Mouse (Mus musculus) thymus, adult 2 months (tissue): ENCODE results near the gene Fam131a. TPM values are rescaled to one million over a fixed set of nuclear protein-coding genes. Genes with fewer than 3 reads are reported as not detected.

Experiments used
- DNase-seq: peaks from one replicate; pipeline ENCODE4 v3.0.0; 2021
- H3K27ac ChIP-seq: fragments of 200-500 bp; 2 replicates; pipeline ENCODE4 v1.5.1; 2012; ENCODE audit warnings: low read length, control low read depth; ENCODE audit not compliant: control insufficient read depth, insufficient read depth
- H3K27me3 ChIP-seq: fragments of 200-500 bp; 2 replicates; pipeline ENCODE4 v1.6.1; 2012; ENCODE audit warnings: mild to moderate bottlenecking, low read length, moderate library complexity, mixed read lengths; ENCODE audit not compliant: control insufficient read depth, insufficient read depth
- H3K36me3 ChIP-seq: fragments of 200-500 bp; 2 replicates; pipeline ENCODE4 v1.6.1; 2012; ENCODE audit warnings: mild to moderate bottlenecking, low read length, moderate library complexity; ENCODE audit not compliant: control insufficient read depth, insufficient read depth
- H3K4me1 ChIP-seq: fragments of 200-500 bp; replicated peaks from 2 replicates; pipeline ENCODE4 v1.6.1; 2012; ENCODE audit warnings: low read length; ENCODE audit not compliant: control insufficient read depth, insufficient read depth
- H3K4me3 ChIP-seq: fragments of 200-500 bp; 2 replicates; pipeline ENCODE4 v1.5.1; 2012; ENCODE audit warnings: mild to moderate bottlenecking, low read length, control low read depth, moderate library complexity; ENCODE audit not compliant: control insufficient read depth, insufficient read depth
- CTCF ChIP-seq: fragments of 200-500 bp; IDR thresholded peaks from 2 replicates; pipeline ENCODE4 v1.5.1; 2012; ENCODE audit warnings: mild to moderate bottlenecking, control low read depth, low read length, moderate library complexity, borderline replicate concordance; ENCODE audit not compliant: control insufficient read depth, poor library complexity, insufficient read depth; ENCODE audit errors: extremely low read depth
- POLR2A ChIP-seq: fragments of 200-500 bp; IDR thresholded peaks from 2 replicates; pipeline ENCODE4 v1.6.1; 2012; ENCODE audit warnings: mild to moderate bottlenecking, low read length, control low read depth, moderate library complexity; ENCODE audit not compliant: control insufficient read depth, poor library complexity, insufficient read depth; ENCODE audit errors: extremely low read depth
- WGBS: fragments of 180-500 bp; shearing (Covaris S2); methylation state at CpG from one replicate; pipeline ENCODE4 v1.1.7; 2018; 5-methylcytosine and 5-hydroxymethylcytosine counted together
- polyA plus RNA-seq: library from polyadenylated mRNA; depleted of rRNA; stranded (reverse); fragments of >200 nt; gene quantifications from 2 replicates; pipeline ENCODE4 v1.2.3, GENCODE M21; 2012

Fam131a gene
- polyA plus RNA-seq, 1 experiment, result 8.9 TPM

DNA sequence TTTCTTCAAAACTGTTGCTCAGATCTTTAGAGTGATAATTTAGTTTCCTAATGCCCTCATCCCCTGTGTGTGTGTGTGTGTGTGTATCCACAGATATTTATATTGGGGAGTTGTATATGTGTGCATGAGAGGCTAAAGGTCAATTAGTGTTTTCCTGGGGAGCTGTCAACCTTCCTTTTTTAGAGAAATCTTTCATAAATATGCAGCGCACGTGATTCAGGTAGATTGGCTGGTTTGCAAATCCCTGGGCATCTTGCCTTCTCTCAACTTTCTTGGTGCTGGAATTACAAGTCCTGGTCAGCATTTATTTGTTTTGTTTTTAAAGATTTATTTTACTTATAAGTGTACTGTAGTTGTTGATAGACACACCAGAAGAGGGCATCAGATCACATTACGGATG, 22.8 kb upstream of the Fam131a start:
- DNase-seq, result no peak
- peaks cover 16% of the 10 kb centered on the region for H3K4me1 ChIP-seq
- TF ChIP-seq CTCF (no peak), POLR2A (no peak)
- H3K36me3 ChIP-seq, result no peaks in the 10 kb centered on the region; the same call in 1 of the 2 replicates
- H3K4me3 ChIP-seq, result no peak overlapping the region
- WGBS, result 96% methylated on average over 3 of the region's 3 CpGs
- H3K27ac ChIP-seq, result no peak overlapping the region
- H3K27me3 ChIP-seq, result no peaks in the 10 kb centered on the region

DNA sequence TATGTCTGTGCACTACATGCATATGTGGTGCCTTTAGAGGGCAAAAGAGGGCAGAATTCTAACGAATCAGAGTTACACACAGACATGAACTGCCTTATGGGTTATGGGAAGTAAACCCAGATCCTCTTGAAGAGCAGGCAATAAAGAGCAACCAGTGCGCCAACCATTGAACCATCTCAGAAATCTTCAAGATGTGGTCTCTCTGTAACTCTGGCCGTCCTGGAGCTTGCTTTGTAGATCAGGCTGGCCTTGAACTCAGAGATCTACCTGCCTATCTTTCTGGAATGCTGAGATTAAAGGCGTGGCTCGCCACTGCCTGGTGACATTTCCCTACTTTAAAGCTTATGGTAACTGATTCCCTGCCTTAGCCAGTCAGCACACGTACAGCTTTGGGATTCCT, 21.2 kb upstream of the Fam131a start:
- peaks cover 11% of the 10 kb centered on the region; the same call in 1 of the 2 replicates for H3K36me3 ChIP-seq
- 22% methylated on average over 6 of the region's 6 CpGs for WGBS
- TF ChIP-seq CTCF (no peak), POLR2A (no peak)
- H3K4me3 ChIP-seq, result no peak overlapping the region
- H3K27ac ChIP-seq, result no peak overlapping the region
- DNase-seq, result no peak
- no peaks in the 10 kb centered on the region for H3K27me3 ChIP-seq
- peaks cover 16% of the 10 kb centered on the region for H3K4me1 ChIP-seq

DNA sequence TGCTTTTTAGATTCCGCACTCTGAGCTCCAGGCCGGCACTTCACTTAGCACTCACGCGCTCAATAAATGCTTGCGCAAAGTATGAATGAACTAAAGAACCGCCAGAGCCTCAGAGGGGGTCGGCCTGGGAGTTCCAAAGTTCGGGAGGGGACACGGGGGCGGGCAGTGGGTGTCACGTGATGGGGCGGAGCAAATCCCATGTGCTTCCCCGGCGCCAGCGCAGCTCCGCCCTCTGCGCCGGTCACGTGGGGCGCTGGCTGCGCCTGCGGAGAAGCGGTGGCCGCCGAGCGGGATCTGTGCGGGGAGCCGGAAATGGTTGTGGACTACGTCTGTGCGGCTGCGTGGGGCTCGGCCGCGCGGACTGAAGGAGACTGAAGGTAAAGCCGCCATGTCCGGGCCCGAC, 20.5 kb upstream of the Fam131a start:
- WGBS, result under 1% methylated on average over 38 of the region's 38 CpGs

DNA sequence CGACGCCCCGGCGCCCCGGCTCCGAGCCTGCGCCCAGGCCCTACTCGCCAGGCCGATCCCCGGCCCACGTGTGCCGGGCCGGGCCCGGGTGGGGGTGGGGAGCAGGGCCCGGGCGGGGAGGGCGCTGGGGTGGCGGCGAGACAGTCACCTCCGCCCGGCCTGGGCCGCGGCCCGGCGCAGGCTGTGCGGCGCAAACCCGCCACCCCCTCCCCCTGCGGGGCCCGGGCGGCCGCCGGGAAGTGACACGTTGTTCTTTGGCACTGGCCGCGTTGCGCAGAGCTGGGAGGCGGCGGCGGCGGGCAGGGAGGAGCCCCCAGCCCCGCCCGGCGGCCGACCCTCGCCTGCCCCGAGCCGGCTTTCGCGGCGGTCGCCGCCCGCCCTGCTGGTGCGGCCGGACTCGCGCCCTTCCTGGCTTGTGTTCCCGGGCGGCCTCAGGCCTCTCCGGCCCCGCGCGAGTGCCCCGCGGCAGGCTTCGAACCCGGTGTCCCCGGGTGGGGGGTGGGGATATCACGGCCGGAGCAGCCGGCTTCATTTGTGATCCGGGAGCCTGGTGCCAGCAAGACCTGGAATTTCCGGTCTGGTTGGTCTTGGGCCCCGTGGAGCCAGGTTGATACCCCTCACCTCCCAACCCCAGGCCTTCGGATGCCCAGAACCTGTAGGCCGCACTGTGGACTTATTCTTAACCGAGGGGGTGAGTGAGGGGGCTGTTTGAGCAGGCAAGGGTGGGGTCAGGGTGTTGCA, 19.9 kb upstream of the Fam131a start:
- H3K36me3 ChIP-seq, result peaks cover 23% of the 10 kb centered on the region
- DNase-seq, result peak; percentile 56
- TF ChIP-seq POLR2A, result no peak
- no peak for TF ChIP-seq CTCF
- under 1% methylated on average over 65 of the region's 78 CpGs for WGBS
- peak overlapping the region; percentile 97 for H3K4me3 ChIP-seq
- peaks cover 16% of the 10 kb centered on the region for H3K4me1 ChIP-seq
- H3K27me3 ChIP-seq, result no peaks in the 10 kb centered on the region
- H3K27ac ChIP-seq, result no peak overlapping the region; the same call in 1 of the 2 replicates

More for the DNA sequence above, 20.5 kb upstream of the Fam131a start:
- H3K36me3 ChIP-seq, result peaks cover 17% of the 10 kb centered on the region
- TF ChIP-seq CTCF, result 0 out of 2 replicates have a peak, but pooled peaks have one; percentile 29
- peak; percentile 66; the same call in 1 of the 2 replicates for TF ChIP-seq POLR2A
- peaks cover 16% of the 10 kb centered on the region for H3K4me1 ChIP-seq
- peak; percentile 96 for DNase-seq
- no peak overlapping the region for H3K27ac ChIP-seq
- no peaks in the 10 kb centered on the region for H3K27me3 ChIP-seq
- peak overlapping the region; percentile 97 for H3K4me3 ChIP-seq

DNA sequence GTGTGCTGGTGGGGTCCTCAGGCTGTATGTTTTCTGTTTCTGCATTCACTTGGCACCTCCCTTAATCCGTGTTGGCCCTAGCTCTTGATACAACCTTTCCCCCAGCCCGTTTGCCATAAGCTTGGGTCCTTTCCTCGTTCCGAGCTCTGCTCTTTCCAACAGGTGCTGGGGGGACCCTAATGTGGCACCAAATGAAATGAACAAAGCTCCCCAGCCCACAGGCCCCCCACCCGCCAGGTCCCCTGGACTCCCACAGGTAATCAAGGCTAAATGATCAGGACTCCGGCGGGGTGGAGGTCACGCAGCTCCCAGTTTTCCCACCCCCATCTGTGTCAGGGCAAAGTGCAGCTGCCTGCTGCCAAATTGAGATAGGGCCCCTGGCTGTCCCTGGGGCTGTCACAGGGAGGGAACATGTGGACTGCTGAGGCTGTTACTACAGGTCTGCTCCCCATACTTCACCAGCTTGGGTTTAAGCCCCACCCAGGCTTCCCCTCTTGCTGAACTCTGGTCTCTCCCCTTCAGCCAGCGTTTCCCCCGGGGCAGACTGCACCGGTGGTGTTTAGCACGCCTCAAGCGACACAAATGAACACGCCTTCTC, 19.2 kb upstream of the Fam131a start:
- 2% methylated on average over 14 of the region's 14 CpGs for WGBS
- TF ChIP-seq POLR2A (no peak), CTCF (0 out of 2 replicates have a peak, but pooled peaks have one; percentile 22)
- peaks cover 16% of the 10 kb centered on the region for H3K4me1 ChIP-seq
- H3K4me3 ChIP-seq, result peak overlapping the region; percentile 97
- peaks cover 30% of the 10 kb centered on the region for H3K36me3 ChIP-seq
- peak; percentile 31 for DNase-seq
- no peak overlapping the region; the same call in 1 of the 2 replicates for H3K27ac ChIP-seq
- no peaks in the 10 kb centered on the region for H3K27me3 ChIP-seq

DNA sequence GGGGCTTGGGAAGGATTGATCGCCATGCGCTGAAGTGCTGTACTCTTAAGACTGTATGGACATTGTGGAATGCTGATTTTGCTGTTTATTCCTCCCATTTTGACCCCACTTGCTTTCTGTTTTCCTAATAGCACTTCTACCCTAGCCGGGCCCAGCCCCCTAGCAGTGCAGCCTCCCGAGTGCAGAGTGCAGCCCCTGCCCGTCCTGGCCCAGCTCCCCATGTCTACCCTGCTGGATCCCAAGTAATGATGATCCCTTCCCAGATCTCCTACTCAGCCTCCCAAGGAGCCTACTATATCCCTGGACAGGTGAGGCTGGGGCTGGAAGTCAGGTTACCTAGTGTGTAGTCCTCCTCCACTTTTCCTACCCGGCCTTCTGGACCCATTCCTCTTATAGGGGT, 17.8 kb upstream of the Fam131a start:
- H3K4me3 ChIP-seq, result no peak overlapping the region
- TF ChIP-seq POLR2A (no peak), CTCF (no peak)
- H3K36me3 ChIP-seq, result peaks cover 44% of the 10 kb centered on the region
- no peak for DNase-seq
- no peak overlapping the region for H3K27ac ChIP-seq
- no peaks in the 10 kb centered on the region for H3K27me3 ChIP-seq
- peaks cover 16% of the 10 kb centered on the region for H3K4me1 ChIP-seq
- 95% methylated on average over 6 of the region's 6 CpGs for WGBS

DNA sequence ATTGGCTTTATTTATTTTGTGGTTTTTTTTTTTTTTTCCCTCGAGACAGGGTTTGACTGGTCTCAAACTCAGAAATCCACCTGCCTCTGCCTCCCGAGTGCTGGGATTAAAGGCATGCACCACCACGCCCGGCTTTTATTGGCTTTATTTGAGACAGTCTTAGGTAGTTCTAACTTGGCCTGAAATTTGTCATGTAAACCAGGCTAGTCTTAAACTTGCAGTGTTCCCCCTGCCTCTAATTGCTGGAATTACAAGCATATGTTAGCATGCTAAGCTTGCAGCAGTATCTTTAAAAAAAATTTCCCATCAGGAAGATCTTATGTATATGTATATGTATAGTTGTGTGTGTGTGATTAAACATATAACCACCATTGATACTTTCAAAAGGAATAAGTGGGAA, 16.3 kb upstream of the Fam131a start:
- peaks cover 59% of the 10 kb centered on the region for H3K36me3 ChIP-seq
- 77% methylated on average over 4 of the region's 4 CpGs for WGBS
- H3K4me3 ChIP-seq, result no peak overlapping the region
- DNase-seq, result no peak
- no peak overlapping the region for H3K27ac ChIP-seq
- H3K27me3 ChIP-seq, result no peaks in the 10 kb centered on the region
- TF ChIP-seq CTCF, result no peak
- TF ChIP-seq POLR2A, result no peak
- peaks cover 16% of the 10 kb centered on the region for H3K4me1 ChIP-seq
